Mouse (Mus musculus) left cerebral cortex, adult 6 months (tissue): ENCODE measurements around the gene Tas2r120. TPM values are rescaled to one million over a fixed set of nuclear protein-coding genes. Genes with fewer than 3 reads are reported as not detected.

Experiments
- long read RNA-seq, 2 experiments: library from polyadenylated mRNA; unstranded; transcript quantifications; one replicate each; pipeline ENCODE4 v2.0.0; 2019 to 2020
- polyA plus RNA-seq: library from polyadenylated mRNA; unstranded; fragments of <200 nt; fragmentation: Nextera tagmentation; gene quantifications from 2 replicates; pipeline ENCODE4 v1.2.3, GENCODE M21; 2021

Tas2r120 gene
- polyA plus RNA-seq: not detected in 2 replicates
- long read RNA-seq, experiment 1: 0 reads
- long read RNA-seq, experiment 2: 0 reads

DNA sequence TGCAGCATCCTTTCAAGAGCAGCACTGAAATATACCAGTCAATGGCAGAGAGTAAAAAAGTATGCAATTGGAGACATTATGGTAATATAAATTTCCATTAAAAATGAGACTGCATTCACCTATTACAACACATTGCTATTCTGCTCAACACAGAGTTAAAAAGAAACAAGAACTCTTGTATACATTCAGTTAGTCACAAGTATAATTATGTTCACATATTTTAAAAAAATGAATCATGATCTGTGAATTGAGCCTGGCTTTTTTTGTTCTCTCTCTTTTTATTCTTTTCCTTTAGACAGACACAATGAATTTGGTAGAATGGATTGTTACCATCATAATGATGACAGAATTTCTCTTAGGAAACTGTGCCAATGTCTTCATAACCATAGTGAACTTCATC, at the start of gene Tas2r120:
Gene Tas2r120, plus strand, starts transcription at position 301 of the 400 bp plus-strand sequence.

DNA sequence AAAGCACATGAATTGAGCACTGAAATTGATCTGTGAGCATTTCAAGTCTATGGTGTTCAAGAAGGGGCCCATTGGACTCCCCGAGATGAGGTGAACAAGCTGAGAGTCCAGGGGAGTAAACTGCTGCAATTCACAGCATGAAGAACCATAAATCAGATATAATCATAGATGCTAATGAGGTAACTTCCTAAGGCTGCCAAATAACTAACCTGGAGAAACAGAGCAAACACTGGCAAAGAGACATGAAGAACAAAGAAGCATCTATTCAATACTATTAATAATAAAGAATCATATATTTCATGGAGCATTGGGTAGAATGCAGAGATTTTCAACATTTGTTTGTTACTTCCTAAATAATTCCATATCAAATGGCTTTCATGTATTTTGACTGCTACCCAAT, 5.3 kb upstream of the Tas2r120 start, which contains the start of gene A630073D07Rik:
Gene A630073D07Rik, minus strand, starts transcription at position 101 of the 400 bp plus-strand sequence.

DNA sequence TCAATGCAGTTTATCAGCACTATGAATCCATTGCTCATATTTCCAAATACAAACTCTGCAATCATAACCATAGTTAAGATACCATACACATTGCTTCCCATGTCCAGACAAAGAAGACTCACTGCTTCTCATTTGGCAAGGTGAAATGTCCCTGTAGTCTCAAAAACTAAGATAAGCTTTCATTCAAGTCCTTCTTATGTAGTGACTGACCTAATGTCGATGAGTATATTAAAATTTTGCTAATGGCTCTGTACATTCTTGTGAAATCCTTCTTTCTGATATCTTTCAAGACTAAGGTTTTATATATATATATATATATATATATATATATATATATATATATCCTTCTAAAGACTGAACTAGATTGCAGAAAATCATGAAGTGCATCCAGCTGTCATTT, 44.2 kb downstream of the Tas2r120 start, which contains the start of gene Tas2r121:
Gene Tas2r121, minus strand, starts transcription at position 101 of the 400 bp plus-strand sequence.

Other genes with a start within 250 kb of the Tas2r120 start
- not detected in 2 replicates for gene Prh1, start 87.1 kb upstream of the Tas2r120 start, polyA plus RNA-seq
- gene Prp2, start 61.0 kb upstream of the Tas2r120 start, polyA plus RNA-seq: not detected in 2 replicates
- not detected in 2 replicates for gene A630073D07Rik, start 5.4 kb upstream of the Tas2r120 start, polyA plus RNA-seq
- gene Tas2r121, start 44.1 kb downstream of the Tas2r120 start, polyA plus RNA-seq: not detected in 2 replicates
- not detected in 2 replicates for gene Tas2r122, start 55.0 kb downstream of the Tas2r120 start, polyA plus RNA-seq
- gene Tas2r115, start 81.1 kb downstream of the Tas2r120 start, polyA plus RNA-seq: not detected in 2 replicates
- not detected in 2 replicates for gene Tas2r124, start 97.8 kb downstream of the Tas2r120 start, polyA plus RNA-seq
- gene Tas2r102, start 105.2 kb downstream of the Tas2r120 start, polyA plus RNA-seq: not detected in 2 replicates
- gene Tas2r136, start 121.2 kb downstream of the Tas2r120 start, polyA plus RNA-seq: not detected in 2 replicates
- not detected in 2 replicates for gene Tas2r117, start 145.9 kb downstream of the Tas2r120 start, polyA plus RNA-seq
- gene Tas2r123, start 190.2 kb downstream of the Tas2r120 start, polyA plus RNA-seq: not detected in 2 replicates
- not detected in 2 replicates for gene Tas2r116, start 198.5 kb downstream of the Tas2r120 start, polyA plus RNA-seq
- not detected in 2 replicates for gene Tas2r110, start 211.1 kb downstream of the Tas2r120 start, polyA plus RNA-seq
- not detected in 2 replicates for gene Tas2r113, start 236.1 kb downstream of the Tas2r120 start, polyA plus RNA-seq